Mouse (Mus musculus) embryonic facial prominence, embryonic 14.5 days (tissue): ENCODE measurements around the gene Slc1a3. TPM values are rescaled to one million over a fixed set of nuclear protein-coding genes. Genes with fewer than 3 reads are reported as not detected.
"Not testable (repeated sequence)": the region's sequence is repeated elsewhere in the genome, so short reads cannot be mapped to it uniquely, and the experiment has no call there.

Experiments used
- ATAC-seq: fragments of 200-750 bp; cut with Nextera tagmentation; 2 replicates; pipeline ENCODE4 v1.8.0; 2017; ENCODE audit warnings: low read depth, moderate number of reproducible peaks, moderate TSS enrichment
- DNase-seq: peaks from one replicate; pipeline ENCODE4 v3.0.0-alpha.2; 2015; ENCODE audit warnings: low spot score
- H3K27ac ChIP-seq: fragments of 300-500 bp; sonication (generic); replicated peaks from 2 replicates; pipeline ENCODE4 v1.5.1; 2014; ENCODE audit warnings: low read depth, mild to moderate bottlenecking, low read length, moderate library complexity
- H3K27me3 ChIP-seq: fragments of 300-500 bp; sonication (generic); replicated peaks from 2 replicates; pipeline ENCODE4 v1.6.1; 2014; ENCODE audit warnings: low read length; ENCODE audit not compliant: control insufficient read depth, insufficient read depth
- H3K36me3 ChIP-seq: fragments of 300-500 bp; sonication (generic); 2 replicates; pipeline ENCODE4 v1.6.1; 2014; ENCODE audit warnings: low read length, mixed read lengths; ENCODE audit not compliant: control insufficient read depth, insufficient read depth
- H3K4me1 ChIP-seq: fragments of 300-500 bp; sonication (generic); 2 replicates; pipeline ENCODE4 v1.6.1; 2014; ENCODE audit warnings: antibody characterized with exemption, low read length; ENCODE audit not compliant: control insufficient read depth, insufficient read depth
- H3K4me2 ChIP-seq: fragments of 300-500 bp; sonication (generic); 2 replicates; pipeline ENCODE4 v1.6.1; 2014; ENCODE audit warnings: low read depth, mild to moderate bottlenecking, low read length, moderate library complexity, mixed read lengths
- H3K4me3 ChIP-seq: fragments of 300-500 bp; sonication (generic); 2 replicates; pipeline ENCODE4 v1.5.1; 2014; ENCODE audit warnings: low read depth, mild to moderate bottlenecking, low read length
- H3K9ac ChIP-seq: fragments of 300-500 bp; sonication (generic); 2 replicates; pipeline ENCODE4 v1.6.1; 2014; ENCODE audit warnings: low read depth, mild to moderate bottlenecking, low read length, moderate library complexity, mixed read lengths
- H3K9me3 ChIP-seq: fragments of 300-500 bp; sonication (generic); 2 replicates; pipeline ENCODE4 v1.6.1; 2016; ENCODE audit warnings: low read length; ENCODE audit not compliant: control insufficient read depth
- WGBS: fragments of 180-500 bp; shearing (Covaris S2); extraction: QIAGEN DNeasy Blood & Tissue Kit; methylation state at CpG from one replicate; pipeline ENCODE4 v1.1.7; 2014; 5-methylcytosine and 5-hydroxymethylcytosine counted together
- polyA plus RNA-seq: library from polyadenylated mRNA; unstranded; fragments of >200 nt; fragmentation: Nextera tagmentation; extraction: Ambion mirVana; gene quantifications from 2 replicates; pipeline ENCODE4 v1.2.1, GENCODE M21; 2014

Slc1a3 gene
- polyA plus RNA-seq, 1 experiment from 2014 or later: 32.8 TPM

GRCm38 (mm10) chr15:8697500-8697899 is 13.1 kb downstream of the Slc1a3 start:
- no peaks in the 10 kb centered on the region for H3K9me3 ChIP-seq
- H3K4me3 ChIP-seq: no peak overlapping the region
- no peak overlapping the region for H3K4me2 ChIP-seq
- no peak overlapping the region for H3K9ac ChIP-seq
- H3K4me1 ChIP-seq: no peaks in the 10 kb centered on the region
- no peak overlapping the region for H3K27ac ChIP-seq
- H3K27me3 ChIP-seq: no peaks in the 10 kb centered on the region
- no peak for ATAC-seq
- no peak for DNase-seq
- 0 out of 2 replicates have a peak, but pooled peaks cover under 1% of the 10 kb centered on the region for H3K36me3 ChIP-seq
- WGBS: 63% methylated on average over 3 of the region's 3 CpGs

GRCm38 (mm10) chr15:8690141-8690540 is 20.4 kb downstream of the Slc1a3 start:
- not testable (repeated sequence) for H3K27me3 ChIP-seq, DNase-seq, H3K9ac ChIP-seq, H3K36me3 ChIP-seq, H3K4me1 ChIP-seq, H3K9me3 ChIP-seq, H3K4me2 ChIP-seq, H3K27ac ChIP-seq, ATAC-seq, H3K4me3 ChIP-seq
- WGBS: 80% methylated on average over 6 of the region's 6 CpGs

DNA sequence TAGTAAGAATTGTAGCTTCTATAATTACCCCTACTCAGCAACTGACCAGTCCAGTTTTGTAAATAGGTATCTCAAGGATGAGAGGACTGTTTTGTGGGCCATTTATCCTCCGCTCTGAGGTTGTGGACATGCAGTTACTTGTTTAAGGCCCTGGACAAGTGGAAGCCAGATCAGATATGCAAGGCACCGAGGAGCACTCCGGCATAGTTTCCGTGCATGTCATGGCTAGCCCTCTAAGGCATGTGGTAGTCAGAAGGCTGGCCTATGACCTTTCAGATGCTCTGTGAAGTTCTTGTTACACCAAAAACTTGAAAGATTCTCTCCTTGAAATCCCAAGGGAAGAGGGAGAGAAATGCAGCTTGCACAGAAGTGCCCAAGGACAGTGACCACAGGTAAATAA is 23.7 kb downstream of the Slc1a3 start:
- H3K9ac ChIP-seq: no peak overlapping the region
- no peak overlapping the region for H3K4me2 ChIP-seq
- H3K36me3 ChIP-seq: 0 out of 2 replicates have a peak, but pooled peaks cover 10% of the 10 kb centered on the region
- WGBS: 68% methylated on average over 4 of the region's 4 CpGs
- no peak overlapping the region for H3K4me3 ChIP-seq
- peaks cover 11% of the 10 kb centered on the region; the same call in 1 of the 2 replicates for H3K4me1 ChIP-seq
- ATAC-seq: no peak
- no peak for DNase-seq
- H3K27ac ChIP-seq: no peak overlapping the region
- H3K9me3 ChIP-seq: no peaks in the 10 kb centered on the region
- no peaks in the 10 kb centered on the region for H3K27me3 ChIP-seq

DNA sequence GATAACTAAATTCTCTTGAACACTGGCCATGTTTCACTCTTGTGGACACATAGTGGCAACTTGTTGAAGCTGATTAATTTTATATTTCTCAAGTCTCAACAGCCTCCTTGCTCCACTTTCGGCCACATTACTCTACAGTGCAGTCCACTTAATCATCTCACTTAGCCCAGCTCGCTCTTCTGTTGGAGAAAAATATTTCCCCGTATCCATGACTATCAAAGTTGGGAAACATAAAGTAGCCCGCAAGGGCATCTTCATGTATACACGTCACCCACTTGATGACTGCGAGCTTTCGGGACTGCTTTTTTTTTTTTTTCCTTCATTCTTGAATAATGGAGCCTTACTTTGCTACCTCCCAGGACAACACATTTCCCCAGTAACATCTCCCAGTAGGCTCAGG is 25.1 kb downstream of the Slc1a3 start:
- Histone ChIP-seq H3K4me3 (no peak overlapping the region), H3K4me1 (peaks cover 11% of the 10 kb centered on the region; the same call in 1 of the 2 replicates), H3K9me3 (no peaks in the 10 kb centered on the region), H3K36me3 (0 out of 2 replicates have a peak, but pooled peaks cover 15% of the 10 kb centered on the region), H3K4me2 (no peak overlapping the region), H3K27ac (no peak overlapping the region), H3K27me3 (no peaks in the 10 kb centered on the region), H3K9ac (no peak overlapping the region)
- 88% methylated on average over 7 of the region's 7 CpGs for WGBS
- DNase-seq (no peak), ATAC-seq (no peak)

DNA sequence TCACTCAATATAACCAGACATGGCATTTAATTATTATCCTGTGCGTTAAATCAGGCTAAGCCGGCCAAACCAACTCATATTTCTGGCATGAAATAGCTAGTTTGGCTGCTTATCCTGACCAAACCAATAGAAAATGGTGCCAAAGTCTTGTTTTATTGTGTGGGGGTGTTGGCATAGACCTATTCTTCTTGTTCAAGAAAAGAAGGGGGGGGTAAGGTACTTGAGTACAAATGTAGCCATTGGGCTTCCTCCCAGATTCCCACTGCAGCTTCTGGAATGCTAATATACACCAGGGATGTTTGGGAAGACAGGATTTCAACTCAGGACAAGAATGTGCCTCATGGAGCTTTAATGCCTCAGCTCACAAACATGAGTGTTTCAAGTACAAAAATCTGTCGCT is 26.3 kb downstream of the Slc1a3 start:
- Histone ChIP-seq H3K9me3 (no peaks in the 10 kb centered on the region), H3K27ac (no peak overlapping the region), H3K27me3 (no peaks in the 10 kb centered on the region), H3K4me2 (no peak overlapping the region), H3K9ac (no peak overlapping the region), H3K4me3 (no peak overlapping the region), H3K4me1 (peaks cover 11% of the 10 kb centered on the region; the same call in 1 of the 2 replicates), H3K36me3 (0 out of 2 replicates have a peak, but pooled peaks cover 15% of the 10 kb centered on the region)
- 61% methylated on average over 3 of the region's 3 CpGs for WGBS
- peak; percentile 79 for DNase-seq
- ATAC-seq: no peak

DNA sequence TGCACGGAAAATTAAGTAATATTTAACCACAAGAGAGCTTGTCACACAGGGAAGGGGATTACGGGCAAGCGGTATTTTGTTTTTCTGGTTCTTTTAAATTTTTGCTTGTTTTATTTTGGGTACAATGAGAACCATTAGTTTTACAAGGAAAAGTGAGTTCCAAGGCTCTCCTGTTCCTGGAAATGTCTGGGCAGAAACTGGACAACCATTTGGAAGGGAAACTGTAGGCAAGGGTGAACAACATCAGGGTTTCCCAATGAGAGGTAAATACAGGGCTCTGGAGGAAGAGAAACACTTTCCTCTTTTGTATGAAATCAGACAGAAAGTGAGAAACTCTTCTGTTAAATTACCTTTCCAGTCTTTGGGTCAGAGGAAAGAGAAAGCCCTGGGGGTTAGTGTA is 27.7 kb downstream of the Slc1a3 start:
- no peak for ATAC-seq
- Histone ChIP-seq H3K4me1 (peaks cover 11% of the 10 kb centered on the region; the same call in 1 of the 2 replicates), H3K27ac (no peak overlapping the region), H3K4me2 (no peak overlapping the region), H3K27me3 (no peaks in the 10 kb centered on the region), H3K4me3 (no peak overlapping the region), H3K36me3 (0 out of 2 replicates have a peak, but pooled peaks cover 15% of the 10 kb centered on the region), H3K9ac (no peak overlapping the region), H3K9me3 (no peaks in the 10 kb centered on the region)
- 86% methylated on average over 3 of the region's 3 CpGs for WGBS
- DNase-seq: no peak

DNA sequence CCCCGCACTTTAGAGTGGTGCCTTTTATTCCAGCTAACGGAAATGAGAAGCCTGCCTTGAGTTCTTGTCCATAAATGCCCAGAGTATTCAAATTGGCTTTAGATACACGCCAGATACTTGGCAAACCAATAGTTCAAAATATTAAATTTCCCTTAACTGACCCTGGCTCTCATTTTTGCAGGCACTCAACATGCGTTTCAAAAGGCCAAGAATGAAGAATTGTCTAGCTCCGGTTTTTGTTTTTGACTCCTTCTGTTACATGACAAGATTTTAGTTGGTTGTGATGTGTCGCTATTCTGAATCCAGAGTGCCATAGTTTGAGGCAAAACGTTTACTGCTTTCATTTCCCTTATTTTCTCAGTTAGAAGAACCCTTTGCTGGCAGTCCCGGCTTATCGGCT is 28.1 kb downstream of the Slc1a3 start:
- DNase-seq (no peak), ATAC-seq (no peak)
- Histone ChIP-seq H3K4me2 (no peak overlapping the region), H3K9ac (no peak overlapping the region), H3K27me3 (no peaks in the 10 kb centered on the region), H3K9me3 (no peaks in the 10 kb centered on the region), H3K36me3 (0 out of 2 replicates have a peak, but pooled peaks cover 11% of the 10 kb centered on the region), H3K4me1 (peaks cover 11% of the 10 kb centered on the region; the same call in 1 of the 2 replicates), H3K27ac (no peak overlapping the region), H3K4me3 (no peak overlapping the region)
- WGBS: 71% methylated on average over 9 of the region's 9 CpGs

DNA sequence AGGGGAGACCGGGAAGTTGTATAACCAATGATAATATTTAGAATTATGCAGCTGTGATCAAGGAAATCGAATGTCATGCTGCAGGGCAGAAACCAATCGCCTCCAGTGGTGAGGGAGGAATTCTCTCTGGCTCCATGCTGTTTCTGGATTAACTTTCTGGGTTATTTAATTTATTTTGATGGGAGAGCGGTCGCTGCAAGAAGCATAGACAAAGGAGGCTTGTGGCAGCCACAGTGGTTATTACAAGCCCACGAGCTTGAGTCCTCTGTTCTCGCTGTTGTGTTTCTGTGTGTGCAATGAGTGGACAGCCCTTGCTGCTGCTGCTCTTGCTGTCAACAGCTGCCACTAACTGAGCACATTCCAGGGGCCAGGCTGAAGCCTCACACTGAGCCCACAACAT is 28.6 kb downstream of the Slc1a3 start:
- no peaks in the 10 kb centered on the region for H3K9me3 ChIP-seq
- H3K36me3 ChIP-seq: 0 out of 2 replicates have a peak, but pooled peaks cover 8% of the 10 kb centered on the region
- no peak overlapping the region for H3K4me2 ChIP-seq
- DNase-seq (no peak), ATAC-seq (no peak)
- no peaks in the 10 kb centered on the region for H3K27me3 ChIP-seq
- H3K4me3 ChIP-seq: no peak overlapping the region
- H3K4me1 ChIP-seq: peaks cover 11% of the 10 kb centered on the region; the same call in 1 of the 2 replicates
- no peak overlapping the region for H3K27ac ChIP-seq
- WGBS: 51% methylated on average over 7 of the region's 7 CpGs
- H3K9ac ChIP-seq: no peak overlapping the region

DNA sequence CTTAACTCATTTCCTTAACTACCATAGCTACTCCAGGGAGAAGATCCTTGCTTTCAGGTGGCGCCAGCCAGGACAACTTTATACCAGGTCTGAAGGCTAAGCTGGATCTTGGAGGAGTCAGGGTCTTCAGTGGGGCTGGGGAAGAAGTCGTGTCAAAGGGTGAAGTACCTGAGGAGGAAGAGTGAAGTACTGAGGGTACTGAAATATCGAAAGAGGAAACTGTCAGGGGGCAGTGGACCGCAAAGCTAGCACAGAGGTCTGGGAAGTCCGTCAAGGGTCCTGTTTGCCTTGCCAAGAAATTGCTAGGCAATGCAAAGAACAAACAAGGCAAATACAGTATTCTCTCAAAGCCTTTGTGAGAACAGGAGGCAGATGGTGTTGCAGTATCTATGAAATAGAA is 29.6 kb downstream of the Slc1a3 start:
- H3K27ac ChIP-seq: no peak overlapping the region
- ATAC-seq (no peak), DNase-seq (no peak)
- no peaks in the 10 kb centered on the region for H3K27me3 ChIP-seq
- no peak overlapping the region for H3K9ac ChIP-seq
- no peak overlapping the region for H3K4me3 ChIP-seq
- no peaks in the 10 kb centered on the region for H3K9me3 ChIP-seq
- 89% methylated on average over 5 of the region's 5 CpGs for WGBS
- 0 out of 2 replicates have a peak, but pooled peaks cover 8% of the 10 kb centered on the region for H3K36me3 ChIP-seq
- no peak overlapping the region for H3K4me2 ChIP-seq
- H3K4me1 ChIP-seq: peaks cover 11% of the 10 kb centered on the region; the same call in 1 of the 2 replicates
